Mouse (Mus musculus): ENCODE results near the gene Vmn1r220. TPM values are rescaled to one million over a fixed set of nuclear protein-coding genes. Genes with fewer than 3 reads are reported as not detected.
"Not testable (repeated sequence)": the region's sequence is repeated elsewhere in the genome, so short reads cannot be mapped to it uniquely, and the experiment has no call there.

The Vmn1r220 gene
- polyA plus RNA-seq (2012; ENCODE audit: insufficient read depth, insufficient read length, missing spikeins), result not detected in 2 replicates

GRCm38 (mm10) chr13:23187875-23188274 is at the start of gene Vmn1r220:
Gene Vmn1r220, minus strand, starts transcription at chr13:23187975.
- H3K27ac ChIP-seq (ENCODE audit: insufficient read depth, low read depth, low read length), result no peak within 1 kb of the TSS
- TF ChIP-seq POLR2A (IDR thresholded peaks at IDR 0.05; ENCODE audit: borderline replicate concordance, low read depth, low read length) (no peak), CTCF (IDR thresholded peaks at IDR 0.05; ENCODE audit: low read depth, low read length) (no peak)
- no peaks in the 10 kb centered on the region for H3K4me1 ChIP-seq (ENCODE audit: control insufficient read depth, insufficient read depth, low read length)
- no peak within 1 kb of the TSS for H3K4me3 ChIP-seq (ENCODE audit: insufficient read depth, low read length)

DNA sequence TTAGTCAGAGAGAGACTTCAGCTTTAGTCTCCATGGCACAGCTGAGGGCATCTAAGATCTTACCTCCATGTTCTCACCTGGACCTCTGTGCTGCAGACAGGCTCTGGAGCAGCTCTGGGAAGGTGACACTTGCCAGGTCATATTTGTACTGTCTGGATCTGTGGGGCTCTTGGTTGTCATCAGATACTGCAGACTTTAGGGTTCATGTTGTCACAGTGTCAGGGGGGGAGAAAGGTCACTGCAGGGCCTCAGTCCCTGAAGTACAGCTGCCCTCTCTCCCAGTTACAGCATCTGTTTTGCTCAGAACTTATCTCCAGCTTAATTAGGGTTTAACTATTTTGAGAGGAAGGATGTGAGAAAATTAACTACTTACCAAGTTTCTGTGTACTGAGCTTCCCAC is 48.1 kb upstream of the Vmn1r220 start, which contains the start of gene Vmn1r222:
Vmn1r222 (minus strand) TSS at position 101 of the 400 bp plus-strand sequence.
- not testable (repeated sequence) for H3K4me1 ChIP-seq (ENCODE audit: control insufficient read depth, insufficient read depth, low read length); H3K27ac ChIP-seq (ENCODE audit: insufficient read depth, low read depth, low read length); H3K4me3 ChIP-seq (ENCODE audit: insufficient read depth, low read length)

GRCm38 (mm10) chr13:23213827-23214226 is 26.1 kb upstream of the Vmn1r220 start, which contains the start of gene Vmn1r221:
Gene Vmn1r221, plus strand, starts transcription at chr13:23214127.
- H3K4me3 ChIP-seq (ENCODE audit: insufficient read depth, low read length); H3K4me1 ChIP-seq (ENCODE audit: control insufficient read depth, insufficient read depth, low read length); H3K27ac ChIP-seq (ENCODE audit: insufficient read depth, low read depth, low read length): not testable (repeated sequence)

DNA sequence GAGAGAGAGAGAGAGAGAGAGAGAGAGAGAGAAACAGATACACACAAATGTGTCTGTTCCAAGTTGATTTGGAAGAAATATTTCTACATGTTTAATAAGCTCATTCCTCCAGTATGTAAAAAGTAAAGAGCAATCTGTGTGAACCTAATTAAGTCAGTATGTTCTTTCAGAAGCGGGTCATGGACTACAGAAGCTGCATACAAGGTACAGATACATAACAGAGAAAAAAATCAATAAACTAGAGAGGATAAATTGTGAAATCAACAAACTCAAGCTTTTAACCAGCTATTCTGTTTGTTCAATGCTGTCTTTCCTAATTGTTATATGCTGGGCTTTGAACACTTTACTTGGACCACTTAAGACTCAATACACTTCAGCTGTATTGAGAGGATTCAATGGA is 16.1 kb upstream of the Vmn1r220 start:
- H3K4me1 ChIP-seq (ENCODE audit: control insufficient read depth, insufficient read depth, low read length); H3K4me3 ChIP-seq (ENCODE audit: insufficient read depth, low read length); H3K27ac ChIP-seq (ENCODE audit: insufficient read depth, low read depth, low read length): not testable (repeated sequence)

GRCm38 (mm10) chr13:23166471-23166870 is 21.3 kb downstream of the Vmn1r220 start:
- not testable (repeated sequence) for H3K4me3 ChIP-seq (ENCODE audit: insufficient read depth, low read length); H3K4me1 ChIP-seq (ENCODE audit: control insufficient read depth, insufficient read depth, low read length); H3K27ac ChIP-seq (ENCODE audit: insufficient read depth, low read depth, low read length)

- Histone ChIP-seq H3K4me1 (ENCODE audit: control insufficient read depth, insufficient read depth, low read length) (no peaks in the 10 kb centered on the region), H3K4me3 (ENCODE audit: insufficient read depth, low read length) (no peak within 1 kb of the TSS), H3K27ac (ENCODE audit: insufficient read depth, low read depth, low read length) (no peak within 1 kb of the TSS)
- TF ChIP-seq CTCF (IDR thresholded peaks at IDR 0.05; ENCODE audit: low read depth, low read length), result no peak
- no peak for TF ChIP-seq POLR2A (IDR thresholded peaks at IDR 0.05; ENCODE audit: borderline replicate concordance, low read depth, low read length)
Measured at GRCm38 (mm10) chr13:23159012-23159411, 28.8 kb downstream of the Vmn1r220 start, which contains the start of gene Vmn1r219. Gene Vmn1r219, plus strand, starts transcription at chr13:23159312.

- Histone ChIP-seq H3K27ac (ENCODE audit: insufficient read depth, low read depth, low read length) (no peak overlapping the region), H3K4me1 (ENCODE audit: control insufficient read depth, insufficient read depth, low read length) (no peaks in the 10 kb centered on the region), H3K4me3 (ENCODE audit: insufficient read depth, low read length) (no peak overlapping the region)
- TF ChIP-seq POLR2A (IDR thresholded peaks at IDR 0.05; ENCODE audit: borderline replicate concordance, low read depth, low read length), result no peak
- TF ChIP-seq CTCF (IDR thresholded peaks at IDR 0.05; ENCODE audit: low read depth, low read length), result no peak
Measured at GRCm38 (mm10) chr13:23157848-23158247, 29.9 kb downstream of the Vmn1r220 start.

DNA sequence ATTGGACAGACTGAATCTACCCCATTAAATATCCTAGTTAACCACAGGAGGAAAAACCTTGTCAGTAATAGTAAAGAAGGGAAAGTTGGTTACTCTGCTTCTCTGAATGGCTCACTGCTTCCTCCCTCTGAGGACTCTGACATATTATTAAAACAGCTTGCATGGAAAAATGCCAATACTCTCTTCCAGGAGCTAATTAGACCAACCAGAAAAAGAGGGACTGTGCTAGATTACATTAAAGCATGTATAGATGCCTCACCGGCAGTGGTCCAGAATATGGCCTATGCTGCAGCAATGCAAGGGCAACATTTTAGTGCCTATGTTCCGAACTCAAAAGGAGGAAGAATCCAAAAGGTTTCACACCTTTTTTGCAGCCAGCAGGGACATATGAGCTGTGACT is 48.9 kb downstream of the Vmn1r220 start:
- Histone ChIP-seq H3K27ac (ENCODE audit: insufficient read depth, low read depth, low read length) (no peak overlapping the region), H3K4me3 (ENCODE audit: insufficient read depth, low read length) (no peak overlapping the region), H3K4me1 (ENCODE audit: control insufficient read depth, insufficient read depth, low read length) (no peaks in the 10 kb centered on the region)
- TF ChIP-seq POLR2A (IDR thresholded peaks at IDR 0.05; ENCODE audit: borderline replicate concordance, low read depth, low read length) (no peak), CTCF (IDR thresholded peaks at IDR 0.05; ENCODE audit: low read depth, low read length) (no peak)

DNA sequence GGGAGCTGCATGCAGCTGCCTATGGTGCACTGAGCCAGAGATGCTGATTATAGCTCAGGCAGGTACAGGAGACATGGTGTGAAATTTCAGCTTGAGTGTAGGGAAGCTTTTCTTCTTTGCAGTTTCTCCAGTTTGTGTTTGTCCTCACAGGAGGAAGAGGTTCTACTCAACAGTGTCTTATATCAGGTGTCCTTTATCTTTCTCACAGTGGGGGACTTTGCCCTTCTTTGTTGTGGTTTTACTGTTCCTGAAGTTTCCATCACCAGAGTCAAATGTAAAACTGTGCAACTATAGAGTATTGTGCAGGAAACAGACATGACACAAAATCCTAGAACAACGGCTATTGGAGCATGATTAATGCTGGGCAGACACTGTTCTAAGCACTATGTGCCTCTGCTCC is 54.3 kb downstream of the Vmn1r220 start:
- no peak overlapping the region for H3K27ac ChIP-seq (ENCODE audit: insufficient read depth, low read depth, low read length)
- H3K4me3 ChIP-seq (ENCODE audit: insufficient read depth, low read length), result no peak overlapping the region
- no peaks in the 10 kb centered on the region for H3K4me1 ChIP-seq (ENCODE audit: control insufficient read depth, insufficient read depth, low read length)
- TF ChIP-seq POLR2A (IDR thresholded peaks at IDR 0.05; ENCODE audit: borderline replicate concordance, low read depth, low read length) (no peak), CTCF (IDR thresholded peaks at IDR 0.05; ENCODE audit: low read depth, low read length) (no peak)

- no peak within 1 kb of the TSS for H3K4me3 ChIP-seq (ENCODE audit: insufficient read depth, low read length)
- TF ChIP-seq POLR2A (IDR thresholded peaks at IDR 0.05; ENCODE audit: borderline replicate concordance, low read depth, low read length), result no peak
- no peak for TF ChIP-seq CTCF (IDR thresholded peaks at IDR 0.05; ENCODE audit: low read depth, low read length)
- H3K4me1 ChIP-seq (ENCODE audit: control insufficient read depth, insufficient read depth, low read length), result no peaks in the 10 kb centered on the region
- no peak within 1 kb of the TSS for H3K27ac ChIP-seq (ENCODE audit: insufficient read depth, low read depth, low read length)
Measured at GRCm38 (mm10) chr13:23133099-23133498, 54.7 kb downstream of the Vmn1r220 start, which contains the start of gene Vmn1r218. Gene Vmn1r218, plus strand, starts transcription at chr13:23133155.

Other genes with a start within 250 kb of the Vmn1r220 start
- gene Vmn1r213, start 180.3 kb downstream of the Vmn1r220 start, polyA plus RNA-seq (2012; ENCODE audit: insufficient read depth, insufficient read length, missing spikeins), result not detected in 2 replicates
- not detected in 2 replicates for gene Vmn1r214, start 157.6 kb downstream of the Vmn1r220 start, polyA plus RNA-seq (2012; ENCODE audit: insufficient read depth, insufficient read length, missing spikeins)
- gene Vmn1r215, start 120.0 kb downstream of the Vmn1r220 start, polyA plus RNA-seq (2012; ENCODE audit: insufficient read depth, insufficient read length, missing spikeins), result not detected in 2 replicates
- not detected in 2 replicates for gene Vmn1r217, start 69.7 kb downstream of the Vmn1r220 start, polyA plus RNA-seq (2012; ENCODE audit: insufficient read depth, insufficient read length, missing spikeins)
- gene Vmn1r218, start 54.8 kb downstream of the Vmn1r220 start, polyA plus RNA-seq (2012; ENCODE audit: insufficient read depth, insufficient read length, missing spikeins), result 0.07 and 0.16 TPM in 2 replicates
- gene Vmn1r219, start 28.7 kb downstream of the Vmn1r220 start, polyA plus RNA-seq (2012; ENCODE audit: insufficient read depth, insufficient read length, missing spikeins), result not detected in 2 replicates
- gene Vmn1r221, start 26.2 kb upstream of the Vmn1r220 start, polyA plus RNA-seq (2012; ENCODE audit: insufficient read depth, insufficient read length, missing spikeins), result 0.09 and 0.13 TPM in 2 replicates
- not detected in 2 replicates for gene Vmn1r222, start 48.0 kb upstream of the Vmn1r220 start, polyA plus RNA-seq (2012; ENCODE audit: insufficient read depth, insufficient read length, missing spikeins)
- not detected in 2 replicates for gene Vmn1r223, start 59.2 kb upstream of the Vmn1r220 start, polyA plus RNA-seq (2012; ENCODE audit: insufficient read depth, insufficient read length, missing spikeins)
- 14.9 and 16.4 TPM in 2 replicates for gene Zfp322a, start 181.2 kb upstream of the Vmn1r220 start, polyA plus RNA-seq (2012; ENCODE audit: insufficient read depth, insufficient read length, missing spikeins)
- 4.8 and 4.9 TPM in 2 replicates for gene Abt1, start 235.9 kb upstream of the Vmn1r220 start, polyA plus RNA-seq (2012; ENCODE audit: insufficient read depth, insufficient read length, missing spikeins)